ENCODE assay signal across 8 mouse cellular contexts in the genomic region with DNA sequence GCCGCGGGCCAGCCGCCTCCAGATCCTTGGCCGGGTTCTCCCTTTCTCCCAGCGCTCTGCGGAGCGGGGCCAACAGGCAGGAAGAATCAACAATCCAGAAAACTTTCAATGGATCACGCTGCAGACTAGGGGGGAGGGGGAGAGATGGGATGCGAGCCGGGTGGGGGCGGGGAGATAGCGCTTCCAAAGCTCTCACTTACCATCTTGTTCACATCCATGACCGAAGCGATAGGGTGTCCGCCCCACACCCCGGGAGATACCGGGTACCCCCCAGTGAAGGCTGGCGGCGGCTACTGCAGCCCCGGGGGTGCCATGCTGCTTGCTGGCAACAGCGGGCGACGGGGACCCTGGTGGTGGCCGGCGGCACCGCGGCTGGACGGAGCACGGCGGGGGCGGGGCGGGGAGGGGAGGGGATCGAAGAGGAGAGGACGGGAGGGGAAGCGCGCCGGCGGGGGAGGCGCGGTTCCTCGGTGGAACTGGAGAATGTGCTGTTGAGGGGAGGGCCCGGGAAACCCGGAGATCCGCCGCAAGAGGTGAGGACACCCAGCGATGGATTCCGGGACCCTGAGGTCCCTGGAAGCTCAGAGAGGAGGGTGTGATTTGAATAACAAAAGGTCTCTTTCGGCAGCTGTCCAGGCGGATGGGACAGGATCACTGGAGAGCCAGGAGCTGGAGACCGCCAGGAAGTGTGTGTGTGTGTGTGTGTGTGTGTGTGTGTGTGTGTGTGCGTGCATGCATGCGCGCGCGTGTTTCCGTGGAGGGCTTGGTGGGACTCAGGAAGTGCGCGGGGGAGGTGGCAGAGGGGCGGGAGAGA. TPM values are rescaled to one million over a fixed set of nuclear protein-coding genes. Genes with fewer than 3 reads are reported as not detected.
DNase-seq lines count a peak whose midpoint lies in the region; ATAC-seq lines count a peak whose summit lies in the region.

No protein-coding gene starts in this region.

- peak; percentile 79 for ATAC-seq in common myeloid progenitor, adult 5-6 weeks (replicated peaks; ENCODE audit: low read depth, poor library complexity, severe bottlenecking)
- peak; percentile 95 for ATAC-seq in megakaryocyte, adult 5-6 weeks (ENCODE audit: poor library complexity, severe bottlenecking)

- peak; percentile 71 to 91 for DNase-seq in adrenal gland, adult (ENCODE audit: inconsistent age in 2 of 2, low spot score in 1 of 2)
- DNase-seq in gastrocnemius, postnatal 14 days, result peak; percentile 74
- DNase-seq in induced T-regulatory cell, adult 2 months (ENCODE audit: low read depth), result peak; percentile 45
- peak; percentile 68 to 90 for DNase-seq in left cerebral cortex, postnatal 10 days (ENCODE audit: extremely low spot score in 1 of 2, low spot score in 2 of 2)
- peak; percentile 76 for DNase-seq in right cerebral cortex, adult 18-20 months
- peak; percentile 80 for DNase-seq in yolk sac, embryonic 10.5 days (ENCODE audit: low spot score)

- intact Hi-C loops in gastrocnemius, postnatal 14 days (cut with DNase I; ENCODE audit: low total_unique reads), result loop anchor here (5.0 kb wide), 1 partner anchor 92 kb away; no protein-coding TSS in a partner anchor
- intact Hi-C loops in left cerebral cortex, postnatal 10 days (cut with DNase I), result no loop called here

RNA-seq across cellular contexts. Expression of a gene that starts 55.8 kb away (rescaled TPM):
- 4.2 and 8.5 TPM in 2 replicates for total RNA-seq in common myeloid progenitor, adult 5-6 weeks (2017)
- 10 to 100 TPM; 54.1 to 58.9 TPM for total RNA-seq in gastrocnemius, postnatal 14 days (2021)
- total RNA-seq in left cerebral cortex, postnatal 10 days (2021), result 10 to 100 TPM; 80.5 to 85.2 TPM
- total RNA-seq in megakaryocyte, adult 5-6 weeks (2015), result 21.6 and 28.9 TPM in 2 replicates
- 34.7 and 39.9 TPM in 2 replicates for total RNA-seq in megakaryocyte, adult 5-6 weeks (2017)

Comparison
In these comparisons a context has a peak if more than half of its experiments do, and no peak if none do; other contexts are left out.
1. Peak in every context shown above with its lines: DNase-seq and ATAC-seq.